Mouse (Mus musculus) bone marrow macrophage, adult 2 months (primary cell): Measurements from ENCODE around the gene Lce1c.
"Not testable (repeated sequence)": the region's sequence is repeated elsewhere in the genome, so short reads cannot be mapped to it uniquely, and the experiment has no call there.

ENCODE experiments used
- CTCF ChIP-seq: IDR thresholded peaks from 2 replicates; pipeline ENCODE4 v1.5.1; 2012; ENCODE audit warnings: low read depth, mild to moderate bottlenecking, low read length, moderate library complexity
- POLR2A ChIP-seq: IDR thresholded peaks from 2 replicates; pipeline ENCODE4 v1.6.1; 2012; ENCODE audit warnings: mild to moderate bottlenecking, low read depth, low read length, borderline replicate concordance

DNA sequence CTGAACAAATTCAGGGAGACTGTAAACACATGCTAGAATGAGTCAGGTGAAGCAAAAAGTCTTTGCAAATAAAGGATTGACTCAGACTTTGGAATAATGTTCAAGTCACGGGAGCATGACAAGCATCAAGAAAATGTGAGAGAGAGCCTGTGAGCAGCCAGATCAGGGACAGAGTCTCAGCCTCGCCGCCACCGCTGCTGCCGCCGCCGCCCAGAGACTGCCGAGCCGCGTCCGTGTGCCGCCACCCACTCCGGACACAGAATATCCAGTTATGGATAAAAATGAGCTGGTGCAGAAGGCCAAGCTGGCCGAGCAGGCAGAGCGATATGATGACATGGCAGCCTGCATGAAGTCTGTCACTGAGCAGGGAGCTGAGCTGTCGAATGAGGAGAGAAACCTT lies 10.1 kb downstream of the Lce1c start:
- TF ChIP-seq CTCF, POLR2A: not testable (repeated sequence)
